Mouse (Mus musculus) neural tube, embryonic 14.5 days (tissue): Measurements from ENCODE around the gene Pon2. TPM values are rescaled to one million over a fixed set of nuclear protein-coding genes. Genes with fewer than 3 reads are reported as not detected.

Experiments used
- ATAC-seq: fragments of 200-750 bp; cut with Nextera tagmentation; 2 replicates; pipeline ENCODE4 v1.8.0; 2017; ENCODE audit warnings: low read depth, mild to moderate bottlenecking, moderate TSS enrichment, moderate library complexity
- H3K27ac ChIP-seq: fragments of 300-500 bp; sonication (generic); 2 replicates; pipeline ENCODE4 v1.5.1; 2014; ENCODE audit warnings: low read depth, mild to moderate bottlenecking, control low read depth, low read length, moderate library complexity, mixed read lengths
- H3K27me3 ChIP-seq: fragments of 300-500 bp; sonication (generic); 2 replicates; pipeline ENCODE4 v1.6.1; 2014; ENCODE audit warnings: low read length; ENCODE audit not compliant: control insufficient read depth, insufficient read depth
- H3K36me3 ChIP-seq: fragments of 300-500 bp; sonication (generic); 2 replicates; pipeline ENCODE4 v1.6.1; 2014; ENCODE audit warnings: low read length, mixed read lengths; ENCODE audit not compliant: control insufficient read depth, insufficient read depth
- H3K4me1 ChIP-seq: fragments of 300-500 bp; sonication (generic); 2 replicates; pipeline ENCODE4 v1.6.1; 2014; ENCODE audit warnings: low read length; ENCODE audit not compliant: control insufficient read depth, insufficient read depth
- H3K4me2 ChIP-seq: fragments of 300-500 bp; sonication (generic); 2 replicates; pipeline ENCODE4 v1.6.1; 2014; ENCODE audit warnings: mild to moderate bottlenecking, low read depth, low read length, control low read depth
- H3K4me3 ChIP-seq: fragments of 300-500 bp; sonication (generic); 2 replicates; pipeline ENCODE4 v1.5.1; 2014; ENCODE audit warnings: low read depth, low read length, control low read depth, mixed read lengths
- H3K9ac ChIP-seq: fragments of 300-500 bp; sonication (generic); replicated peaks from 2 replicates; pipeline ENCODE4 v1.6.1; 2014; ENCODE audit warnings: low read depth, mild to moderate bottlenecking, control low read depth, low read length, mixed read lengths
- H3K9me3 ChIP-seq: fragments of 300-500 bp; sonication (generic); 2 replicates; pipeline ENCODE4 v1.6.1; 2016; ENCODE audit warnings: low read length; ENCODE audit not compliant: control insufficient read depth
- WGBS: fragments of 180-500 bp; shearing (Covaris S2); extraction: QIAGEN DNeasy Blood & Tissue Kit; methylation state at CpG from one replicate; pipeline ENCODE4 v1.1.7; 2014; 5-methylcytosine and 5-hydroxymethylcytosine counted together
- polyA plus RNA-seq: library from polyadenylated mRNA; unstranded; fragments of >200 nt; fragmentation: Nextera tagmentation; extraction: Ambion mirVana; gene quantifications from 2 replicates; pipeline ENCODE4 v1.2.1, GENCODE M21; 2014

Pon2 gene
- polyA plus RNA-seq, 1 experiment from 2014 or later: 32.9 TPM

DNA sequence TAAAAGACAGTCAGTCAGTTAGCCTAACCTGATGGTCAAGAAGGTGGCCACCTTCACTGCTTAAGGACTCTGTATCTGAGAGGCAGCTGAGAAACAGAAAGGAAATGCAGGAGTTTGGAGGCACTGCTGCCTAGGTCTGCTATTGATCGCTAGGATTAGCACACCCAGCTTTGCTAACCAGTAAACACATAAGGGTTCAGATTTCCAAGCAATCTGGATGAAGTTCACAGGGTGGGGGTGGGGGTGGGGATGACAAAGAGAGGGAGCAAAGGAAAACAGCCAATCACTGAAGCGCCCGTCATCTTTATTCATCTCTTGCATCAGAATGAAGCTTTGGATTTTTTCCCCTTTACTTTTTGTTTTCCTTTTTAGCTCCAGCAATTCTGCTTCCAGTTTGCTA lies 76.2 kb downstream of the Pon2 start:
- no peaks in the 10 kb centered on the region for H3K36me3 ChIP-seq
- no peak overlapping the region for H3K4me2 ChIP-seq
- H3K27me3 ChIP-seq: no peaks in the 10 kb centered on the region
- no peaks in the 10 kb centered on the region for H3K9me3 ChIP-seq
- 85% methylated on average over 3 of the region's 3 CpGs for WGBS
- no peak overlapping the region for H3K27ac ChIP-seq
- no peaks in the 10 kb centered on the region for H3K4me1 ChIP-seq
- no peak overlapping the region for H3K4me3 ChIP-seq
- H3K9ac ChIP-seq: no peak overlapping the region
- ATAC-seq: no peak

DNA sequence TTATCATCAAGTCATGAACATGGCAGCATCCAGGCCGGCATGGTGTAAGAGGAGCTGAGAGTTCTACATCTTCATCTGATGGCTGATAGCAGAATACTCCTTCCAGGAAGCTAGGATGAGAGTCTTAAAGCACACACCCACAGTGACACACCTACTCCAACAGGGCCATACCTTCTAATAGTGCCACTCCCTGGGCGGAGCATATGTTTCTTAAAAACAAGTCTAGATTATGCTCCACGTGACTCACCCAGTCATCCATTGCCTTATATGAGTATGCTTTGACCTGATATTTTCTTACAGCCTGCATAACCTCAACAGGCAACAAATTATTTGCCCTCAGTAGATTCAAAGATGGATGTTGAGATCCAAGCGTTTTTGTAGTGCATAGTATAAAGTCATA lies 80.1 kb downstream of the Pon2 start:
- Histone ChIP-seq H3K27ac (no peak overlapping the region), H3K4me3 (no peak overlapping the region), H3K9me3 (no peaks in the 10 kb centered on the region), H3K4me1 (no peaks in the 10 kb centered on the region), H3K36me3 (no peaks in the 10 kb centered on the region), H3K4me2 (no peak overlapping the region), H3K27me3 (no peaks in the 10 kb centered on the region), H3K9ac (no peak overlapping the region)
- no peak for ATAC-seq
- WGBS: 96% methylated on average over 4 of the region's 4 CpGs

Other genes with a start within 250 kb of the Pon2 start
- gene Pon1, start 104.5 kb downstream of the Pon2 start, polyA plus RNA-seq: not detected in 2 replicates
- gene Pon3, start 42.2 kb downstream of the Pon2 start, polyA plus RNA-seq: 2.7 and 5.8 TPM in 2 replicates
- 6.7 and 10.3 TPM in 2 replicates for gene Asb4, start 84.9 kb upstream of the Pon2 start, polyA plus RNA-seq
- gene Pdk4, start 197.9 kb upstream of the Pon2 start, polyA plus RNA-seq: 0.33 and 0.53 TPM in 2 replicates